Mouse (Mus musculus) NIH3T3 (cell line): ENCODE results near the gene Ajap1.

Experiments
- DNase-seq: peaks from one replicate; pipeline ENCODE4 v3.0.0-alpha.2; 2012; ENCODE audit warnings: low read depth

Gene Ajap1

DNA sequence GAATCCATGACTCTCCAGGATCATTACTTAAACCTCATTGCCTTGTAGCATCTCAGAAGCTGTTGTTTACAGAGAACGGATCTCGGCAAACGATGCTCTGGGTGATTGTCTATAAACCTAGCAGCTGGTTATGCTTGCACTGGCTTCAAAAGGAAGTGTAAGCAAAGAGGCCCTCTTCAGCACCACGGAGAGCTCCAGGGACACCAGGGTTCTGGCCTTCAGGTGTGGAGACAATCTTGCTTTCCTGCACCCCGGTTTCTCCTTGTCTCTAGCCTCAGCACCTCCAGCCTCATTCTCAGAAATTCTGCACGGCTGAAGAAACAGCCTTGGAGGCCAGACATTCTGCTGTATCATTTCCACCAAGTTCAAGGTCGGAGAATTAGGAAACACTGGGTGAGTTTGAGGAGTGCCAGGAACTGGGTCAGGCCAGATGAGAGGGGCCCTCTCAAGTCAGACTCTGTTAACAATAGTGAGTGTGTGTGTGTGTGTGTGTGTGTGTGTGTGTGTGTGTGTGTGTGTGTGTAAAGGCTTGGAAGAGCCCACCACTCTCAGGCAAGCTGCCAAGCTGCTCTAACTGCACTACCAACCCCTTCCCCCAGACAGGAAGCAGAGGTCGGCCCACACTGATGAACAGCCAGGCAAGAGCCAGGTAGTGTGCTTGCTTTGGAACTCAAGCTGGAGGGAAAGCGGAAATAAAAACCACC is 124.9 kb downstream of the Ajap1 start:
- peak; percentile 20 for DNase-seq

DNA sequence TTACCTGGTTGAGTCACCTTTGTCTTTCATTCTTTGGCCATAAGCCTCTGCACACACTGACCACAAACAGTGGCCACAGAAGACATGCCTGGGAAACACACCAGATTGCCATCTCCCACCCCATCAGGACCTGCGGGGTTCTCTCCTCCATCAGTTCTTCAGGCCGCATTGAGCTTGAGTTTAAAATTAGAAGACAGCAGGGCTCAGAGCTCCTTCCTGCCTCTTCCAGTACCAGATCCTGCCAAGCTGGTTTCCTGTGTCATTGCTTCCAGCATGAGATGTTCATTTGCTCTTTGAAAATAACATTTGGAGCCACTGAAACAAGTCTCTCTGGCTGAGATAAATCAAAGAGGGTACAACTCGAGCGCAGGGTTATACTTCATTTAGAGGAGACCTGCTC is 126.4 kb downstream of the Ajap1 start:
- DNase-seq: no peak

DNA sequence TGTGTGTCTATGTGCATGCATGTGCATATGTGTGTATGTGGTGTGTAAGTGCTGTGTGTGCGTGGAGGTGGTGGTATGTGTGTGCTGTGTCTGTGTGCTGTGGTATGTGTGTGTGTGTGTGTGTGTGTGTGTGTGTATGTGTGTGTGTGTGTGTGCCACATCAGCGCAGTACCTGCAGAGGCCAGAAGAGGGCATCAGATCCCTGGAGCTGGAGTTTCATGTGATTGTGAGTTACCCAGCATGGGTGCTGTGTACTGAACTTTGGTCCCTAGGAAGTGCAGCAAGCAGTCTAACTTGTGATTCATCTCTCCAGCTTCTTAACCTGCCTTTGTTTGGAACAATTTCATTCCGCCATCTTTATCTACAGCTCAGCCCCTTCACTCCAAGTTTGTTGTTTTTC is 137.6 kb downstream of the Ajap1 start:
- no peak for DNase-seq

DNA sequence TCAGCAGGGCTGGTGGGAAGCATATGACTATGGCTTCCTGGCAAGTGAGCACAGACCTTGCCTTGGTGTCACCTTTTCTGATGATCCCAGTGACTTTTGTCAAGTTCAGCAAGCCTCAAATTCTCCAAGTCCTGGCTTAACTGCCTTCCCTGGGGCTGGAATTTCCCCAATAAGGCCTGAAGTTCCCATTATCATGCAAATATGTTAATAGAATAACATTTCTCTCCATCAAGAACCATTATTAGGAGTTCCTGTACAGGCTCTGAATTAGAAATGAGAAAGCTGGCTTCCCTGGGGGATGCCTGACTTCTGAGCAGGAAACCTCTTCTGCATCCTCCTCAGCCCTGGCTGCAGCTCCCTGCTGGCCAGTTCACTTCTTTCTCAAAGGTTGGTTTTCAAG is 141.7 kb downstream of the Ajap1 start:
- DNase-seq: no peak

DNA sequence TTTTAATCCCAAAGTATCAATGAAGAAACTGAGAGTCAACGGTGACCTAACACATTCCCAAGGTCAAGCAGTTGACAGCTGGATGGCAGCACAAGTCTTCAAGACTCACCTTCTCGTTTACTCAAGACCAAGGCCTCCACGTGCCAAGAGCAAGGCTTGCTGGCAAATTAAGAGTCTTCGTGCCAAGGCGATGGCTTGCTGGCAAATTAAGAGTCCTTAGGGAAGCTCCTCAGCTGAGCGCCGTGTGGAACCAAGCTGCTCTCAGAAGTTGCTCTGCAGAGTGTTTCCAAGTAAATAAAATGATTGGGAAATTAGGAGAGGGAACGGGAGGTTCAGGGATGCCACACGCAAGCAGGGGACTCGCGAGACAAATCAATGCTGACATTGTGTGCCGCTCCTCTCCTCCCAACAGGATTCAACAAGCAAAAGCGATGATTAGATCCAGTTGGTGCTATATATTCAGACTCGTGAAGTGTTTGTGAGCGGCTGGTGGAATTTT is 147.3 kb downstream of the Ajap1 start:
- DNase-seq: no peak

DNA sequence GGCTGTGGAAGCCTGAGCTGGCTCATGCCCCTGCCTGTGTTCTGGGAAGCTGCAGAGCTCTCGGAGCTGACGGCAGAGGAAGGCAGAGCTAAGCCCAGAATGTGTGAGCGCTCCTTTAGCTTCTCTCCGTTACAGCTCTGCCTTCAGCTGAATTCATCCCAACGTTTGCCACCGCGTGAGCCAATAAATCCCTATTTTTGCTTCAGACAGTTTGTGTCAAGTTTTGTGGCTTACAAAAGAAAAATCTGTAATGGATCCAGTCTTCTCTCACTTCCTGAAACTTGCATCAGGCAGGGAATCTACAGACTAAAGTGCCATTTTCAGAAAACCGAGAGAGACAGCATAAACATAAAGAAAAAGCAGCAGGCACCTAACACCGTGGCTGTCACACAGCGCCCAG is 154.8 kb downstream of the Ajap1 start:
- DNase-seq: no peak
